Mouse (Mus musculus): ENCODE results near the gene Myt1l.

The Myt1l gene

GRCm38 (mm10) chr12:29904101-29904874 is 376.1 kb downstream of the Myt1l start:
- peak; percentile 44 for DNase-seq (ENCODE audit: low spot score)

GRCm38 (mm10) chr12:29907056-29907455 is 378.9 kb downstream of the Myt1l start:
- peak; percentile 51 for DNase-seq (ENCODE audit: low spot score)

- DNase-seq (ENCODE audit: low spot score), result no peak
Observed at GRCm38 (mm10) chr12:29916139-29916538, 388.0 kb downstream of the Myt1l start.

DNA sequence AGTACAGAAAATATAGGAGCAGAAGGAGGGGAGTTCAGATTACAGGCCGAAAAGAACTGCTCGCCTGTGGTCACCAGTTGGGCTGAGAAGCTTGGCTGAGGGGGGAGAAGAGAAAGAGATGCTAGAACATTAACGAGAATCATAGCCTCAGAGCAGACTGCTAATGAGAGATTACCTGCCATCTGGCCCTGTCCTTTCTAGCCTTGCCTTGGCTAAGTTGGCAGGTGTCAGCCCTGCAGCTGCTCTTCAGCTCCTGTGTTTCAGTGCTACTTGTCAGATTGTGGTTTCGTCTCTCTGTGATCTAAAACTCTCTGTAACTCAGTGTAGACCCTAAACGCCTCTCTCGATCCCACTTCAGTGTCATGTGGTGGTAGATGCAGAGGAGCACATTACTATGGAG is 388.6 kb downstream of the Myt1l start:
- no peak for DNase-seq (ENCODE audit: low spot score)

GRCm38 (mm10) chr12:29920298-29920697 is 392.1 kb downstream of the Myt1l start:
- no peak for DNase-seq (ENCODE audit: low spot score)

GRCm38 (mm10) chr12:29921481-29921880 is 393.3 kb downstream of the Myt1l start:
- DNase-seq (ENCODE audit: low spot score), result no peak

GRCm38 (mm10) chr12:29926896-29927295 is 398.7 kb downstream of the Myt1l start:
- peak; percentile 72 for DNase-seq (ENCODE audit: low spot score)

GRCm38 (mm10) chr12:29930591-29930990 is 402.4 kb downstream of the Myt1l start:
- no peak for DNase-seq (ENCODE audit: low spot score)

- DNase-seq (ENCODE audit: low spot score), result no peak
Observed at GRCm38 (mm10) chr12:29932951-29933350, 404.8 kb downstream of the Myt1l start.

DNA sequence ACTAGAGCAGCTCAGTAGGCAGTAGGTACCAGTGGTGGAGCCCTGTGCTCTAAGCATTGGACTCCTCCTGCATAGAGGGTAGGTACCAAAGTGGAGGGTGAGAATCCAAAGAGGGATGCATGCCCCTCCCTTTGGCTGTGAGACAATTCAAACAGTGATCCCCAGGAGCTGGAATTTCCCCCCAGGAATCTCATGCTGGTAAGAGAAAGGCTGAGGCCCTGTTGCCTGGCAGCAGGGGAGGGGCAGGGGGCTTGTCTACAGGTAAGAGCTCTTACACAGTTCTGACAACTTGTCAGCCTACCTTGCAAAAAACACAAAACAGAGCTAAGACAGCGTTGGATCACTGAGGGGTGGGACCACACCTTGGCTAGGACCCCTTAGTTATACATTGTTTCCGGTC is 405.3 kb downstream of the Myt1l start:
- no peak for DNase-seq (ENCODE audit: low spot score)

DNA sequence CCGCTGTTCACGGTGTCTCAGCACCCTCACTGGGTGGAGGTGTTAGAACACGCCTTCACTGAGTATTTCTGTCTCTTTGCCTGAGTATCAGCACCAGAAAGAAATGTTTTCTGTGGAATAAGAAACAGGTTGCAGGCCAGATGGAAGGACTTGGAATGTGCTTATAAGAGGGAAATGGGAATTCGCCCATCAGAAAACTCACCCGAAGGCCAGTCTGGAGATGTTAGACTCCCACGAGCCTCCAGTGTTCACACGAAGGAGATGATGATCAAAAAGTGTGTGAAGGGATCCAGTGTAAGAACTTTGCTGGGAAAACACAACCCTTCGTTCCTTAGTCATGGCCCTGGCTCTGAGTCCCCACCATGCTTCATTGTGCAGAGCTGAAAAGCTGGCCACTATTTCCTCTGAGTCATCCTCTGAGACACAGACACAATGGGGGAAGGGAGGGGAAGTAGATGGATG is 406.0 kb downstream of the Myt1l start:
- DNase-seq (ENCODE audit: low spot score), result peak; percentile 70

- DNase-seq (ENCODE audit: low spot score), result no peak
Observed at GRCm38 (mm10) chr12:29937308-29937707, 409.1 kb downstream of the Myt1l start, which contains the start of gene Pxdn. Pxdn (plus strand) TSS chr12:29937608.

- peak; percentile 60 for DNase-seq (ENCODE audit: low spot score)
Observed at GRCm38 (mm10) chr12:29937851-29938375, 409.7 kb downstream of the Myt1l start.

- peak; percentile 43 for DNase-seq (ENCODE audit: low spot score)
Observed at GRCm38 (mm10) chr12:29938376-29939041, 410.3 kb downstream of the Myt1l start.

DNA sequence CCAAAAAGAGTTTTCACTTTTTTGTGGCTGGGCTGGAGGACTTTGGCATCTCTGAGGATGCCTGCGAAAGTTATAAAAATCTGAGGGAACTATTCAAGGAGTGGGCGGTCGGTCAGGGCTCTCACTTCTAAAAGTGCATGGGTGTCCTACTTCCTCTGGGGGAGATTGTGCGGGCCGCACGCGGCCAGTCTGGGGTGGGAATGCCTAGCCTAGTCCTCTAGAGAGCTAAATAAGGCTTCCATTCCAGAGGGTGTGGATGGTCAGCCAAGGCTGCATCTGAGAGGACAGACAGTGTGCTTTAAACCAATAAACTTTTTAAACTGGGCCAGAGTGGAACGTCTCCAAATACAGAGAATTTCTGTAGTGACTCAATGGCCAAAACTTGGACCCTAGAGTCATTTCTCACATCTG is 411.1 kb downstream of the Myt1l start:
- no peak for DNase-seq (ENCODE audit: low spot score)

- DNase-seq (ENCODE audit: low spot score), result no peak
Observed at GRCm38 (mm10) chr12:29942435-29942834, 414.3 kb downstream of the Myt1l start.

GRCm38 (mm10) chr12:29944650-29945049 is 416.5 kb downstream of the Myt1l start:
- DNase-seq (ENCODE audit: low spot score), result no peak

GRCm38 (mm10) chr12:29945182-29945743 is 417.1 kb downstream of the Myt1l start:
- DNase-seq (ENCODE audit: low spot score), result no peak

DNA sequence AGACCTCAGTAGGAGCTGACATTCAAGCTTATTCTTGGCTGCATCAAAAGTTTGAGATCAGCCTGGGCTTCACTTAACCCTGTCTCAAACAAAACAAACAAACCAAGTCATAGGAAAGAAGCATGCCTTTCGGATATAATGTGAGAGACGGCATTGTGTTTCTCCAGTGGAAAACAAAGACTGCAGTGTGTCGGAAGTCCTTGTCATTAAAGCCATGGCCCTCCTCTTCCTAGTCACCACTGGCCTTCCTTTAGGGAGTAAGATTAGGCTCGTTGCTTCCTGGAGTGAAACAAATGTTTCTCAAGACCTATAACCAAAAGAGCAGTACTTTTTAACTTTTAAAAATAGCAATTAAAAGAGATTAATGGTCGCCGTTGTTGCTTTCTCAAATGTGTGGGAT is 422.9 kb downstream of the Myt1l start:
- no peak for DNase-seq (ENCODE audit: low spot score)

GRCm38 (mm10) chr12:29951485-29951884 is 423.3 kb downstream of the Myt1l start:
- DNase-seq (ENCODE audit: low spot score), result no peak

DNA sequence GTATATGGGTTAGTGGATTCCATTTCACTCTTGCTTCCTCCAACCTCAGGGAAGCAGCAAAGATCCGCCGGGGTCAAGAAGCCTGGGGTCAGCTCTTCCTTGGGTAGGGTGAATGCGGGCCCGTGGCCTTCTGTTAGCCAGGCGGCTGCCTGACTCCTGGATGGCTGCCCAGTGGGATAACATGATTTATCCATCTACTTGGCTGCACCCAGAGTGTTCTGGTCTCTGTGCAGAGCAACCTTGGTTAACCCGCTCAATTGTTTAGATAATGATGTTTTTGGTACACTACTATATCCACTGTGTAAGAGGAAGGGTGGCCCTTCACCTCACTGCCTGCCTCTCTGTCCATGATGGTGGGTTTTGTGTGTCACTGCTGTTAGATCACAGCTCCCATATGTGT is 423.9 kb downstream of the Myt1l start:
- DNase-seq (ENCODE audit: low spot score), result no peak

- no peak for DNase-seq (ENCODE audit: low spot score)
Observed at GRCm38 (mm10) chr12:29953999-29954398, 425.8 kb downstream of the Myt1l start.

- no peak for DNase-seq (ENCODE audit: low spot score)
Observed at GRCm38 (mm10) chr12:29954464-29954863, 426.3 kb downstream of the Myt1l start.

All from layer of hippocampus, adult 11-12 months (tissue).